Mouse (Mus musculus): Measurements from ENCODE around the gene Parvb. TPM values are rescaled to one million over a fixed set of nuclear protein-coding genes. Genes with fewer than 3 reads are reported as not detected.
A peak's percentile ranks its signal among the peaks of the same experiment; 100 is the strongest.

Parvb gene
- polyA plus RNA-seq, 1 experiment, result 3.0 TPM

DNA sequence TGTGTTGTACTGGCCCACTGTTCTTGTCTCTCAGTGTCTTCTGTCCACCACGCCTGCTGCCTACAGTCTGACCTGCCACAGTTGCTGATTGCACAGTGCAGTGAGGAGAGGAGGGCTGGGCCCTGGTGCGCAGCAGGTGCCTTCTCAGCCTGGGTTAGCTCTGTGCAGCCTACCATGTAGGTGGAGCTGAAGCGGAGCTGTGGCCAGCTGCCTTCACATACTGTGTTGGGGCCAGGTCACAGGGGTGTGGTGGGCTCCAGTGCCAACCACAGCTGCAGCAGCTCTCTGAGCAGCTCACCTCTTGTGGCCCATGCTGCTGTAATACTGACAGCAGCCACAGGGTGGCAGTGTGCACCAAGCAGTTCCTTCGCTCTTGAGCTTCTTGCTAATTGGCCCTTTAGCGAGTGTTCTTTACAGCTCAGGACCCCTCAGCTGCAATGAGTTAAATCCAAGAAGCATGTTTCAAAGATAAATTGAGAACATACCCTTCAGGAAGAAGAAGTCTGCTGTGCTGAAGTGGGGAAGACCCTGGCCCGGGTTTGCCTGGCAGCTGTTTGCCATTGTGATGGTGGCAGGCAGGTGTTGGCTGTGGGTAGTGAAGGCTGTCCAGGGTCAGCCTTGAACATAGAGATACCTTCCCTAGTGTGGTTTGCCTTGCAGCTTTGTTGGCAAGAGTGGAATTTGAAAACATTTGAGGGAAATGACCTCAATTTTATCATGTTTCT is 19.6 kb upstream of the Parvb start:
- H3K4me1 ChIP-seq (ENCODE audit: control insufficient read depth, insufficient read depth, insufficient read length, low read length), result peaks cover 14% of the 10 kb centered on the region
- H3K4me3 ChIP-seq (ENCODE audit: insufficient read depth, low read depth, low read length), result no peak overlapping the region
- H3K27ac ChIP-seq (replicated peaks; ENCODE audit: low read depth, low read length), result no peak overlapping the region

DNA sequence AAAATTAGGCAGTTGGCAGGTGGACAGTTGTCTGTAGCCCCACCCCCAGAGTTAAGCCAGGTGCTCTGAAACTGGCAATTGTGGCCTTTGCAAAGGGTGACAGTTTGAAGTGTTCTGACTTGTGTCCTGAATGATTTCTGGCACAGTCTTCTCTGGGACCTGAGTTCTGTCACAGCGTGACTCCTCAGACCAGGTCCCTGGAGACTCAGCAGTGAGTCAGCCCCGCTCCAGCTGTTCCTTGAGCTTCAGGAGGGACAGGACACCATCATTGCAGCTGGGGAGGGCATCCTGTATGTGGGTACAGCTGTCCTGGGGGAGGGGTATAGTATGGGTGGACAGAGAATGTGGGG is 19.1 kb upstream of the Parvb start:
- Histone ChIP-seq H3K27ac (replicated peaks; ENCODE audit: low read depth, low read length) (no peak overlapping the region), H3K4me1 (ENCODE audit: control insufficient read depth, insufficient read depth, insufficient read length, low read length) (peaks cover 14% of the 10 kb centered on the region), H3K4me3 (ENCODE audit: insufficient read depth, low read depth, low read length) (no peak overlapping the region)

DNA sequence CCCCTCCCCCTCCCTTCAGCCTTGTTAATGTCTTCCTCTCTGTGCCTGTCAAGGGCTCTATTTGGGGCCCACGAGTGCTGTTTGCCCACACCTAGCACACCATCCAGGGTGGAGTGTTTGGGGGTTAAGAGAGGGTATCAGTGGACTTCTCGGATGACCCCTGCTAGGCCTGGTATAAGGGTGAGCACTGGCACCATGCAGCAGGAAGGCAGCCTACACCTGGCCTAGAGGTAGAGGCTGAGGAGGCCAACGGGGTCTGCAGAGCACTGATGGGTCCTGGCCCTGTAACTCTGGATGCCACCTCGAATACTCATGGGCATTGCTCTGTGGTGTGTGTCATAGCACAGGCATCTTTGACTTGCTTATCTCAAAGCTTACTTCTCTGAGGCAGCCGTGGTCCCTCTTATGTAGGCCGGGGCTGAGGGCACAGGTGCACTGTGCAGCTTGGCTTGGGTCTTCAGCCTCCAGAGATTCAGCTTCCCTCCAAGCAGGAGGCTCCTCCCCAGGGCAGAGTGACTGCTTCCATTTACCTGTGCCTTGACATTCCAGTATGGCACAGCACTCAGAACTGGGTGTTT is 18.6 kb upstream of the Parvb start:
- Histone ChIP-seq H3K27ac (replicated peaks; ENCODE audit: low read depth, low read length) (no peak overlapping the region), H3K4me1 (ENCODE audit: control insufficient read depth, insufficient read depth, insufficient read length, low read length) (peaks cover 14% of the 10 kb centered on the region), H3K4me3 (ENCODE audit: insufficient read depth, low read depth, low read length) (no peak overlapping the region)

DNA sequence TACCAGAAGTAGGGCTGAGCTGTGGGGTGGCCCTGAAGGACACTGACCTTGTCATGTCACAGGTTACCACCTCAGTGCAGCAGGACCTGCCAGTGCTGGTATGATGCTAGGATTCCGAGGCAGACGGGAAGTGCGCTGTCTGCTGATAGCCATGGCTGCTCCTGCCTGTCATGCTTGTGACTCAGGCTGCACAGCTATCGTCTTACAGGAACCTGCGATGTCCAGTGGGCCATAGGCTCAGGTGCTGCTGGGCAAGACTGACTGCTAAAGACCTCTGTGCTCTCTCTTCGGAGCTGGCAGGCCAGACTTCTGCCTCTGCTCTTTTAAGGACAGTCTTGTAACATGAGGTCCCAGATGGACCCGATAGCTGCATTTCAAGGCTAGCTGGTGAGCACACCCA is 17.4 kb upstream of the Parvb start:
- Histone ChIP-seq H3K4me1 (ENCODE audit: control insufficient read depth, insufficient read depth, insufficient read length, low read length) (peaks cover 13% of the 10 kb centered on the region), H3K4me3 (ENCODE audit: insufficient read depth, low read depth, low read length) (no peak overlapping the region), H3K27ac (replicated peaks; ENCODE audit: low read depth, low read length) (no peak overlapping the region)

DNA sequence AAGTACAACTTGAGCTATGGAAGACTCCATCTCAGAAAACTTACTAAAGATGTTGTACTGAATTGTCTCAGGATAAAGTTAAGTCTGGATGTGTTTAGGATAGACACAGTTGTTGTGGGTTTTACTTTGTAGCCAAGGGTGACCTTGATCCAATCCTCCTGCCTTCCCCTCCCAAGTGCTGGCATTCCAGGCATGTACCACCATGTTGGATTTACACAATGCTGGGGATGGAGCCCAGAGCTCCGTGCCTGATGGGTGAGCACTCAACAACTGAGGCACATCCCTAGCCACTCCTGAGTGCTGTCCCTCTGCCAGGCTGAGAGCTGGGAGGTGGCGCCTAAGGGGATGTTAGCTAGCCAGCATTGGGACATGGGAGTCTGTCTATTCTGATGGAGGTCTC is 16.6 kb upstream of the Parvb start:
- Histone ChIP-seq H3K4me1 (ENCODE audit: control insufficient read depth, insufficient read depth, insufficient read length, low read length) (peaks cover 8% of the 10 kb centered on the region), H3K4me3 (ENCODE audit: insufficient read depth, low read depth, low read length) (no peak overlapping the region), H3K27ac (replicated peaks; ENCODE audit: low read depth, low read length) (no peak overlapping the region)

DNA sequence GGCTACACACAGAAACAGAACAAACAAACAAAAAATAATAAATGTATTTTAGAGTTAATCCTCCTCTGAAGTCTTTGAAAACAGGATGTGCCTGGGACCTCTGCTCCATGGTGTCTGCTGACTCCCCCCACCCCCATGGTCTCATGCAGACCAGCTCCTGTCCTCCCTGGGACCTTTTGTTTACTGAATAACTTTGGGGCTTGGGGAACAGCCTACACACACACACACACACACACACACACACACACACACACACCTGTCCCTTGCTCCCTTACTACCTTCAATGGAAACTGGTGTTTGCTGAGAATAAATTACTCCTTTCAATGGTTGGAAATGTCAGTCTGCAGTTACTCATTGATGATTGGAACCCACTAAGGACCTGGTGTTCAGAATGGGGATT is 15.8 kb upstream of the Parvb start:
- Histone ChIP-seq H3K27ac (replicated peaks; ENCODE audit: low read depth, low read length) (no peak overlapping the region), H3K4me1 (ENCODE audit: control insufficient read depth, insufficient read depth, insufficient read length, low read length) (peaks cover 8% of the 10 kb centered on the region), H3K4me3 (ENCODE audit: insufficient read depth, low read depth, low read length) (no peak overlapping the region)

DNA sequence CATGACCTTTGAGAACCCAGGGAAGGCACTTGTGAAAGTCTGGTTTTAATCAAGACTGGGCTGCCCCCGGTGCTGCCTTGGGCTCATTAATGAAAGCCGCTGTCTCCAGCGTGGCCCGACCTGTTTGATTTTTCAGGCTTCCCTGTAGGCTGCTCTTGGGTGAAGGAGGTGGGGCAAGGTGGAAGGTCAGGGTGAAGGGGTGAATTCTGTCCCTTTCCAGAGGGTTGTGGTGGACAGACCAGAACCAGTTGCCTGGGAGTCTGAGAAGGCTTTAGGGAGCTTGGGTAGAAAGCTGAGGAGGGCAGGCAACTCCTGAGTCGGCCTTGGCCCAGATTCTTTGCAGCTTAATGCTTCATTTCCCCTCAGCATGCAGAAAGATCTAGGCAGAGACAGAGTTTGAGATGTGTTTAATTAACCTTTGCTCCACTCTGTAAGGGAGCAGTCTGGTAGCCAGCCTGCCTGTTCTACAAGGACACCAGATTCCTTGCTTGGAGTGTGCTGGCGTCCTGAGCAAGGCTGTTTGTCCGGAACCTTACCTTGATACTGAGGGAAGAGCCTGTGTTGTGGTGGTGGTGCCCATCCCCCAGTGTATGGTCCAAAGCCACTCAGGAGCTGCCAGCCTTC is 15.3 kb upstream of the Parvb start:
- Histone ChIP-seq H3K27ac (replicated peaks; ENCODE audit: low read depth, low read length) (no peak overlapping the region), H3K4me1 (ENCODE audit: control insufficient read depth, insufficient read depth, insufficient read length, low read length) (peaks cover 8% of the 10 kb centered on the region), H3K4me3 (ENCODE audit: insufficient read depth, low read depth, low read length) (no peak overlapping the region)

DNA sequence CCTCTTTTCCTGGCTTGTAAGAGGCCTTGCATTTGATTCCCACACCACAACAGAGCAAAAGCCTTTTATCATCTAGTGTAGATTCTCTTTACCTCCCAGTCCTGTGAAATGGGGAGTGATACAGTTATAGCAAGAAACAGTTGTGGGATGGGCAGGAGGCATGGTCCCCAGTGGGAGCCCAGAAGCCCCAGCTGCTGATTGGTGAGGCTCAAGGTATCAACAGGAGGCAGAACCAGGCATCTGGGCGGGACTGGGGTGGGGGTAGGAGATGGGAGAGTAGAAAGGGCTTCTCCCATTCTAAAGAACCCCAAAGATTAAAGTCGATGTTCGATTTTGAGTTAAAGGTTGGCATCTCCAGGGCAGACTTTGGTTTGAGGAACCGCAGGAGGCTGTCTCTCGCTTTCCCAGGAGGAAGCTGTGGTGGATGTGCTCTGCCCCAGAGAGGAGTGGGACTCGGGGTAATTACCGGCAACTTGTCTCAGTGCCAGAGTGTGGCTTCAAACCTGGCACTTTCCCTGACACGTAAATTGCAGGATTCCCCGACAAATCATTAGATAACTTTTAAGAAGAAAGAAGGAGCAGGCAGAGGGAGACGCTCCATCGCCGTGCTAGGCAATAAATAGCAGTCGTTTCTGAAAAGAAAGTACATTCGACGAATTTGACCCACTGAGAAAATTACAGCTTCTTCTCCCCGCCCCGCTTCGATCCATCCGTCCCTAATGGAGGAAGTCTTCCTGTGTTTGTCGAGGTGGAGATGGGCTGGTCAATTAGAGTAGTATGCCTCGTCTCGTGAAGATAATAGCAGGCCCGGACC is 13.7 kb upstream of the Parvb start:
- Histone ChIP-seq H3K27ac (replicated peaks; ENCODE audit: low read depth, low read length) (peak overlapping the region; percentile 67; the same call in 1 of the 2 replicates), H3K4me3 (ENCODE audit: insufficient read depth, low read depth, low read length) (no peak overlapping the region), H3K4me1 (ENCODE audit: control insufficient read depth, insufficient read depth, insufficient read length, low read length) (peaks cover 8% of the 10 kb centered on the region)

DNA sequence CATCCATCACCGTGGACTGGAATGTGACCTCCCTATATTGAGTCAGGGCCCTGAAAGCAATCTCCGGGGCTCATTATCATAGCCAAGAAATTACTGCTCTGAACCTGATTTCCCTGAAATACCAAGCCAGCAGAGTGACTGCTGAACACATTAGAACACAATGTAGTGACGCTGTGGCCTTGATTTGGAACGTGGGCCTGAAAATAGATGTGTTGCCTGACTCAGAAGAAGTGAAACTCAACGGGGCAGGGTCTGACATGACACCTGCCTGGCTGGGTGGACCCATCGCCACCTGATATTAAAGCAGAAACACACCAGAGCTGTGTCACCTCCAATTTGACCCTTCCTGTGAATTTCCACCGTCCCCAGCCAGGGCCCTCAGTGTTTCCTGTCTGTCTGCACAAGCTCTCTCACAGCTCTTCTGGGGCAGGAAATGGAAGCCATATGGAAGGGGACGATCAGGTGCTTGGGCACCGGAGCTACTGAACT is 13.0 kb upstream of the Parvb start:
- Histone ChIP-seq H3K4me3 (ENCODE audit: insufficient read depth, low read depth, low read length) (no peak overlapping the region), H3K27ac (replicated peaks; ENCODE audit: low read depth, low read length) (peak overlapping the region; percentile 67), H3K4me1 (ENCODE audit: control insufficient read depth, insufficient read depth, insufficient read length, low read length) (peaks cover 8% of the 10 kb centered on the region)

DNA sequence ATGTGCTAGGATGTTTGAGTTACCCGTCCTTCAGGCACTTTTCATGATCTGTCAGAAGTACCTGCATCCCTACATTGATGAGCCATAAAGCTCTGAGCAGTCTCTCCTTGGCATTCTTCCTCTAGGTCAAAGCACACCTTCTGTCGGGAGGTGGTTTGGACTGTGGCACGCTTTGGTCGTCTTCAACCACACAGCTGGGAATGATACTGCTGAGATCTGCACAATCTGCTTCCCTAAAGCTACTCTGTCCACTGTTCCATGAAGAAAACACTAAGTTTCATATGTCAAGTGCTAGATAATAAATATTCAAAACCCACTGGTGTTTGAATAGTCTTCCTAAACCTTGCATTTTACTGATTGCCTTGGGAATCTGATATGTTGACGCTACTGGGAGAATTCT is 10.3 kb upstream of the Parvb start:
- Histone ChIP-seq H3K4me1 (ENCODE audit: control insufficient read depth, insufficient read depth, insufficient read length, low read length) (peaks cover 6% of the 10 kb centered on the region), H3K4me3 (ENCODE audit: insufficient read depth, low read depth, low read length) (no peak overlapping the region), H3K27ac (replicated peaks; ENCODE audit: low read depth, low read length) (no peak overlapping the region)

DNA sequence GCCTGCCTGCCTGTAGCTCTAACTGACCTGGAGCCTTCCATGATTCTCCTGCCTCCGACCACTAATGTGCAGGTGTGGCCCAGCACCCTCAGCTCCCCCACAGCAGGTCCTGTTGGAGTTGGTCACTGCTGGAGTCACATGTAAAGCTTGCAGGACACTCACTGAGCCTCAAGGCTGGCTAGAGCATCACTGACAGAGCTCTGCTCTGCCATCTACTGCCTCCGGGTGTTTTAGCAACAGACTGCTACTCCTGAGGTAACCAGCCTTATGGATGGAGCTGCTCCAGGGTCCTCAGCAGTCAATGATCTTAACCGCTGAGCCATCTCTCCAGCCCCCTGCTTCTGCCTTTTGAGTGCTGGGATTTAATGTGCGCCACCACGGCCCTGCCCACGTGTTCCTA is 8.4 kb upstream of the Parvb start:
- no peak overlapping the region for H3K4me3 ChIP-seq (ENCODE audit: insufficient read depth, low read depth, low read length)
- H3K27ac ChIP-seq (replicated peaks; ENCODE audit: low read depth, low read length), result no peak overlapping the region
- H3K4me1 ChIP-seq (ENCODE audit: control insufficient read depth, insufficient read depth, insufficient read length, low read length), result no peaks in the 10 kb centered on the region

DNA sequence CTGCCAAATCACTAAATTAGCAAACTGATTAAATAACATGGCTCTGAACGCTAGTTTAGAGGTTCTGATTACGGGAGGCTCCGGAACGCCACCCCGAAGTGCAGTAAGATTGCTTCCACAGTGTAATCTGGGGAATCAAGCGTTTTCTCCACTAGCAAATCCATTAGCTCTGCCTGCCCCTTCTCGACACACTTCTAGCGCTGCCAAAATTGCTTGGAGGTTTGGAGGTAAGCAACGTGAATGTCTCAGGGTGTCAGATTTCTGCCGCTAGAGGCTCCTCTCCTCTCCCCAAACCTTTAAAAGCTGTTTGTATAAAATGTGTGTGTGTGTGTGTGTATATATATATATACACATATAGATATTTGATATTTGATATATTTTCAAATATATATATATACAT is 7.1 kb upstream of the Parvb start:
- H3K4me3 ChIP-seq (ENCODE audit: insufficient read depth, low read depth, low read length), result no peak overlapping the region
- no peaks in the 10 kb centered on the region for H3K4me1 ChIP-seq (ENCODE audit: control insufficient read depth, insufficient read depth, insufficient read length, low read length)
- no peak overlapping the region for H3K27ac ChIP-seq (replicated peaks; ENCODE audit: low read depth, low read length)

DNA sequence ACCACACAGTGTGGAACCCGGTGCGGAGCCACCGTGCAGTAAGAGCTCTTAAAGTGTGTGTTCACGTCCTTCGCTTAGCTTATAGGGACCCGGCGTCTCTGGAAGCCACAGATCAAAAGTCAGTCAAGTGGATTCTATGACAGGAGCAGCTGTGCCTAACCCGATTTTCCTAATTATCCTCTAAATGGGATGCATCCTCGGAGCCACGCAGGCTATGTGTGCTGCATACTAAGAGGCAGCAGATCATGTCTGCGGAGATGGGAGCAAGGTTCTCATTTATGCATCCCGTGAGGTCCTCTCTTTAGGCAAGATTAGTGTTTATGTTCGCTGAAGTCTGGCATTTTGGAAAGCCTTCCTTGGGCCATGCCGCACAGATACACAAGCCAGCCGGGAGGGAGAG is 4.9 kb upstream of the Parvb start:
- Histone ChIP-seq H3K27ac (replicated peaks; ENCODE audit: low read depth, low read length) (no peak overlapping the region), H3K4me1 (ENCODE audit: control insufficient read depth, insufficient read depth, insufficient read length, low read length) (no peaks in the 10 kb centered on the region), H3K4me3 (ENCODE audit: insufficient read depth, low read depth, low read length) (no peak overlapping the region)

DNA sequence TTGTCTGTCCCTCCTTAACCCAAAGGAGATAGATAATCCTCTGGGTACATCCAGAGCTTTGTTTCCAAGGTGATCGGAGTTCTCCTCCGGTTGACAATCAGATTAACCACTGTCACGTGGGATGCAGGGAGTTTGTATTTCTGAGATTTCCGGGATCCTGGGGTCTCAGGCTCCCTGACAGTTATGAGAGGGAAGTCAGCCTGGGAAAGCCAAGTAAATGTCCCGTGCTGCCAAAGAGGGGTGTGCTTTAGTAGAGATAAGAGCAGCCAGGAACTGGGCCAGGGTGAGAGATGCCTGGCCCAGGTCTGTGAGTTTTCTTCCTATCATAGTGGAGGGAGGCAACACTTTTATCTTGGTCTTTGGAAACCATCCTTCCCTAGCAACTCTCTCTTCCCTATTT is 1.2 kb upstream of the Parvb start:
- H3K4me3 ChIP-seq (ENCODE audit: insufficient read depth, low read depth, low read length), result no peak overlapping the region
- peak overlapping the region; percentile 27; the same call in 1 of the 2 replicates for H3K27ac ChIP-seq (replicated peaks; ENCODE audit: low read depth, low read length)

DNA sequence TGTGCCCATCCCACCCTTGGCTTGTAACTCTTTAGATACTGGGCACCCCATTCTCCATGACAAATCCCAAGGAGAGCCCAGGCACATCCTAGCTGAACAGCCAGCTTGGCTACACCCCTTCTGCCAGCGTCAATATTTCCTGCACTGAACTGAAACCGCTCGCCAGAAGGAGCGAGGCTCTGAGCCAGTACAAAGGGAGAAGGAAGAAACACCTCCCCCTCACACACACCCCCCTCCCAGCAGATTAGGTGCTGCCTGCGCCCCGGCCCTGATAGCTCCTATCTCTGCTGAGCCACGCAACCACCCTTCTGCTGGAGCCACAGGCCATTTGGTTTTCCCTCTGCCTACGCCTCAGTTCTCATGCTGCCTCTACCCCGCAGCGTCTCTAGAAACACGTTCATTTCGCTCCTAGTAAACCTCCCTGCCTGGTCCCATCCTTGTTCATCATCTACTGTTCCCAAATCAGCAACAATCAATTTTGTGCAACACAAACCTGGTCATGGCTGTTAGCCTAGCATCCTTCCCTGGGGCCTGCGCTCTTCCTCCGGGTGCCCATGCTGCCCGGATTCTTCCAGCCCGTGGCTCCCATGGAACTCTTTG is 630 bp upstream of the Parvb start:
- peak overlapping the region; percentile 65 for H3K4me3 ChIP-seq (ENCODE audit: insufficient read depth, low read depth, low read length)
- H3K4me1 ChIP-seq (ENCODE audit: control insufficient read depth, insufficient read depth, insufficient read length, low read length), result peaks cover 14% of the 10 kb centered on the region
- peak overlapping the region; percentile 62 for H3K27ac ChIP-seq (replicated peaks; ENCODE audit: low read depth, low read length)

More for the DNA sequence above, 1.2 kb upstream of the Parvb start:
- H3K4me1 ChIP-seq (ENCODE audit: control insufficient read depth, insufficient read depth, insufficient read length, low read length), result peaks cover 9% of the 10 kb centered on the region

All from brown adipose tissue, adult 24 weeks (tissue).